Mouse (Mus musculus): ENCODE results near the gene Cyth3.

- no peak for TF ChIP-seq POLR2A (IDR thresholded peaks at IDR 0.05; ENCODE audit: borderline replicate concordance, control insufficient read depth, low read depth, low read length)
- TF ChIP-seq CTCF (IDR thresholded peaks at IDR 0.05; ENCODE audit: control insufficient read depth, insufficient read depth, low read length) = no peak
These were observed 29.3 kb upstream of the Cyth3 start for GRCm38 (mm10) chr5:143592926-143593325.

Data from bone marrow, adult 2 months (tissue).